Mouse (Mus musculus) lung, embryonic 14.5 days (tissue): Measurements from ENCODE around the gene Ceacam18. TPM values are rescaled to one million over a fixed set of nuclear protein-coding genes. Genes with fewer than 3 reads are reported as not detected.

Experiments used
- ATAC-seq: fragments of 200-750 bp; cut with Nextera tagmentation; 2 replicates; pipeline ENCODE4 v1.8.0; 2017; ENCODE audit warnings: mild to moderate bottlenecking, moderate TSS enrichment, moderate library complexity; ENCODE audit not compliant: insufficient read depth
- DNase-seq: peaks from one replicate; pipeline ENCODE4 v3.0.0-alpha.2; 2015
- H3K27ac ChIP-seq: fragments of 300-500 bp; sonication (generic); 2 replicates; pipeline ENCODE4 v1.5.1; 2014; ENCODE audit warnings: low read depth, mild to moderate bottlenecking, moderate library complexity
- H3K27me3 ChIP-seq: fragments of 300-500 bp; sonication (generic); 2 replicates; pipeline ENCODE4 v1.6.1; 2014; ENCODE audit warnings: low read length, control low read depth; ENCODE audit not compliant: insufficient read depth
- H3K36me3 ChIP-seq: fragments of 300-500 bp; sonication (generic); 2 replicates; pipeline ENCODE4 v1.6.1; 2014; ENCODE audit warnings: control low read depth; ENCODE audit not compliant: insufficient read depth
- H3K4me1 ChIP-seq: fragments of 300-500 bp; sonication (generic); 2 replicates; pipeline ENCODE4 v1.6.1; 2014; ENCODE audit warnings: antibody characterized with exemption, control low read depth; ENCODE audit not compliant: insufficient read depth
- H3K4me2 ChIP-seq: fragments of 300-500 bp; sonication (generic); 2 replicates; pipeline ENCODE4 v1.6.1; 2014; ENCODE audit warnings: mild to moderate bottlenecking
- H3K4me3 ChIP-seq: fragments of 300-500 bp; sonication (generic); 2 replicates; pipeline ENCODE4 v1.5.1; 2014; ENCODE audit warnings: low read depth, low read length
- H3K9ac ChIP-seq: fragments of 300-500 bp; sonication (generic); 2 replicates; pipeline ENCODE4 v1.6.1; 2014
- H3K9me3 ChIP-seq: fragments of 300-500 bp; sonication (generic); 2 replicates; pipeline ENCODE4 v1.6.1; 2016; ENCODE audit warnings: low read depth, low read length, control low read depth
- CTCF ChIP-seq: IDR thresholded peaks from 2 replicates; pipeline ENCODE4 v1.5.1; 2016; ENCODE audit warnings: antibody characterized with exemption, low read depth
- WGBS: fragments of 180-500 bp; shearing (Covaris S2); extraction: QIAGEN DNeasy Blood & Tissue Kit; methylation state at CpG from one replicate; pipeline ENCODE4 v1.1.7; 2014; 5-methylcytosine and 5-hydroxymethylcytosine counted together
- polyA plus RNA-seq: library from polyadenylated mRNA; unstranded; fragments of >200 nt; fragmentation: Nextera tagmentation; extraction: Ambion mirVana; gene quantifications from 2 replicates; pipeline ENCODE4 v1.2.1, GENCODE M21; 2014

Gene Ceacam18
- polyA plus RNA-seq = not detected in 2 replicates

DNA sequence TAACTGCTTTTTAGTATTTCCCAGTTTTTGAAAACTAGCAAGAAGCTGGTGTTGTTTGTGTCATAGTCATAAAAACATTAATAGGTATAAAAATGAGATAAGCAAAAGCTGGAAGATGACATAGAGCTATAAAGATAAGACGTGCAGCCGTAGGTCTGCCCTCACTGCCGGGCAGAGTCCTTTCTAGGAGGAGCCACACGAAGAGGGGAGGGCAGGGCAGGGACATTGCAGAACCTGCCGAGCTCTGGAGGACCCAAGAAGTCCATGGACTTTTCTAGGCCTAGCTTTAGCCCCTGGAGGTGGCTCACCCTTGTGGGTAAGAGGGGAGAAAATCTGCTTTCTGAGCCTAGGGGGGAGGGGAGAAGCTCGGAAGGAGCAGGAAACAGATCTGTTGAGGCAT, at the start of gene Ceacam18:
Gene Ceacam18, plus strand, starts transcription at position 208 of the 400 bp plus-strand sequence.
- 54% methylated on average over 6 of the region's 6 CpGs for WGBS
- ATAC-seq = no peak
- no peak within 1 kb of the TSS for H3K4me2 ChIP-seq

DNA sequence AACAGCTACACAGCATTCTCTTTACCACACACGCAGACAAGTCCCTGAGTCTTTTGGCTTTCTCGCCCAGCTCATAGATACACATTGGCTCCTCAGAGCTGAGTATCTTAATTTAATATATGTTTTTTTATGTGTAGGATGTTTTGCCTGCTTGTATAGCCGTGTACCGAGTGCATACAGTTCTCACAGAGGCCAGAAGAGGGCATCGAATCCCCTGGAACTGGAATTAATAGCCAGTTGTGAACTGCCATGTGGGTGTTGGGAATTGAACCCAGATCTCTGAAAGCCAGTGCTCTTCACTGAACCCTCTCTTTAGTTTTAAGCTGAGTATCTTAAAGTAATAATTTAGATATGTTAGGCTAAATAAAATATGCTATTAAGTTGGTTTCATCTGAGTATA, 49.7 kb upstream of the Ceacam18 start:
- H3K27ac ChIP-seq = no peak overlapping the region
- WGBS = 89% methylated on average over 5 of the region's 5 CpGs
- peak; percentile 23 for DNase-seq

More for the DNA sequence above, at the start of gene Ceacam18:
- no peak within 1 kb of the TSS for H3K9ac ChIP-seq
- no peaks in the 10 kb centered on the region for H3K4me1 ChIP-seq
- no peak within 1 kb of the TSS for H3K4me3 ChIP-seq
- no peak for TF ChIP-seq CTCF
- H3K36me3 ChIP-seq = no peaks in the 10 kb centered on the region
- H3K9me3 ChIP-seq = no peaks in the 10 kb centered on the region
- no peak for DNase-seq
- H3K27ac ChIP-seq = no peak within 1 kb of the TSS
- H3K27me3 ChIP-seq = no peaks in the 10 kb centered on the region

DNA sequence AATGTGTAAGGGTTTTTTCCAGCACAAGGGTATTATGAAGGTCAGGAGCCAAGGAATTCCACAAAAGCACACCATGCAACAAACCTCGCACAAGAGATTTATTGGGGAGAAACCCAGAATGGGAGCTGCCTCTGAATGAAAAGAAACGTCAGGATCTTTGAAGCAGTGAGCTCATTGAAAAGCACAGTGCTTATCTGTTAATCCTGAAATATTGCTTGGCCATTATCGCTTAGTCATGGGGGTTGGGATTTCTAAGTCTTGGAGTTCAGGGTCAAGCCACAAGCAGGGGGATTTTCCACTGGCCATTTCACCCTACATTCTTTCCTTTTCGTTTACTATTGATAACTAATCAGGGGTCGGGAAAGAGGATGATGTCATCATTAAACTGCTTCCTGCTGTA, 32.6 kb upstream of the Ceacam18 start:
- no peak for TF ChIP-seq CTCF
- ATAC-seq = no peak
- WGBS = 29% methylated on average over 5 of the region's 5 CpGs

More for the DNA sequence above, 49.7 kb upstream of the Ceacam18 start:
- no peak overlapping the region for H3K4me3 ChIP-seq
- H3K4me1 ChIP-seq = peaks cover 9% of the 10 kb centered on the region; the same call in 1 of the 2 replicates
- H3K9me3 ChIP-seq = no peaks in the 10 kb centered on the region
- H3K36me3 ChIP-seq = peaks cover 59% of the 10 kb centered on the region
- no peak for ATAC-seq
- H3K9ac ChIP-seq = no peak overlapping the region
- H3K27me3 ChIP-seq = no peaks in the 10 kb centered on the region
- H3K4me2 ChIP-seq = no peak overlapping the region
- peak; percentile 39 for TF ChIP-seq CTCF

DNA sequence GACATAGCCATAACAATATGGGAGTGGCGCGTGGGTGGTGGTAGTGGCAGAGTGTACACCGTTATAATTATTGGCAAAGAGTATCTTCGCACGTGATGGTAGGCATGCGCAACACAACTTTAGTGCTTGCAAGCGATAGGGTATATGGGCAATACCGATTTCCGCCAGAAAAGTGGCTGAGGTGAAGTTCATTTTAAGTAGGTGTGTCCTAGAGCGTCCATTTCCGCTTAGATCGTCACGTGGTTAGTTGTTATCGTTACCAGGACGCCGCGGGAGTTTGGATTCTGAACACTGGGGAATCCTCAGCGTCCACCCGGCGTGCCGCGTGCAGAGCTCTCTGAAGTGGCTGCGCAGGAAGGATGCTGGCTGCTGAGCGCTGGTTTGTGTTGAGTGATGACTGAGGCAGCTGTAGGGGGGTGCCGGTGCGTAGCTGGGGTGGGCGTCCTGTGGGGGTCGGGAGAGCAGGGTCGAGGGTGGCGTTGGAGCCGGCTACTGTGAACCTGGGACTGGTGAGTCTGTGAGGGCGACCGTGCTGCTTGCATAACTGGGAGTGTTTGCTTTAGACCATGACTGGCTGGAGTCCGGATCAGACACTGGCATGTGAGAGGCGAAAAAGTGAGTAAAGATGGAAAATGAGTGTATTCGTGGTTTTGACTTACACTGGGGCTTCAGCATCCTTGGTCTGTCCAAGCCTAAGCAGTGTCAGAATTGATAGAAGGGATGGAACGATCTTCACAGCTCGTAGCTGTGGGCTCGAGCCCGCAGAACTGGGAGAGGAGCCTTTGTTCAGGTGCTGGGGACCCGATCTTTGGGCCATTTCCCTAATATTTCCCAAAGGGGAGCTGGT, 27.4 kb upstream of the Ceacam18 start, which contains the start of gene Zfp819:
Gene Zfp819, plus strand, starts transcription at position 274 of the 847 bp plus-strand sequence.
- Histone ChIP-seq H3K36me3 (no peaks in the 10 kb centered on the region), H3K4me3 (peak within 1 kb of the TSS; percentile 31), H3K27me3 (no peaks in the 10 kb centered on the region), H3K4me2 (peak within 1 kb of the TSS; percentile 67), H3K4me1 (no peaks in the 10 kb centered on the region; the same call in 1 of the 2 replicates), H3K9ac (peak within 1 kb of the TSS; percentile 24; the same call in 1 of the 2 replicates), H3K27ac (no peak within 1 kb of the TSS), H3K9me3 (no peaks in the 10 kb centered on the region)
- ATAC-seq (peak; percentile 93), DNase-seq (peak; percentile 86)
- TF ChIP-seq CTCF = no peak
- 12% methylated on average over 41 of the region's 41 CpGs for WGBS

More for the DNA sequence above, 32.6 kb upstream of the Ceacam18 start:
- Histone ChIP-seq H3K4me1 (no peaks in the 10 kb centered on the region; the same call in 1 of the 2 replicates), H3K27ac (no peak overlapping the region), H3K27me3 (no peaks in the 10 kb centered on the region), H3K9ac (no peak overlapping the region), H3K9me3 (no peaks in the 10 kb centered on the region), H3K36me3 (no peaks in the 10 kb centered on the region), H3K4me3 (no peak overlapping the region), H3K4me2 (no peak overlapping the region)
- no peak for DNase-seq

DNA sequence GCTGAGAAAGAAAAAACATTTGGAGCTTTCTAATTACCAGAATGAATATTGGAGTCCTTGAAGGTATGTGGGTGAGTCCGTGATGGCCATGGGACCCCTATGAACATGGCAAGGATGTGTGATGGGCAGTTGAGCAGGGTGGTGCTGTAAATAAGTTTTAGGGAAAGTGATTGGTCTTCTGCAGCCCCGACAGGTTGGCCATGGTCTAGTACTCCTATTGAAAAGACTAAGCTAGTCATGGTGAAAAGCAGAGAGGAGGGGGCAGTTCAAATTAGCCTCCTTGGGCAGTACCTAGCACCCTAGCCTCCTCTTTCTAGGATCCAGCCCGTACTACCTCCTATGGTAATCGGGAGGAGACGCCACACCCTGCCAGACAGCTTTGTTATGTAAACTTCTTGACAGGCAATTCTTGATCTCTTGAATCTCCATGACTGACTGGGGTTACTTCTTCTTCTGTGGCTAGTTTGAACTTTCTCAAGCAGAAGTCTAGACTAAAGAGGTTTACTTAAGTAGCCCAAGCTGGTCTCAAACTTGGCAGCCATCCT, 26.7 kb upstream of the Ceacam18 start:
- no peak for DNase-seq
- H3K36me3 ChIP-seq = no peaks in the 10 kb centered on the region
- H3K27me3 ChIP-seq = no peaks in the 10 kb centered on the region
- 47% methylated on average over 5 of the region's 5 CpGs for WGBS
- H3K4me1 ChIP-seq = no peaks in the 10 kb centered on the region
- no peaks in the 10 kb centered on the region for H3K9me3 ChIP-seq
- no peak for ATAC-seq
- no peak for TF ChIP-seq CTCF
- 0 out of 2 replicates have a peak overlapping the region, but pooled peaks have one; percentile 67 for H3K4me2 ChIP-seq
- H3K9ac ChIP-seq = no peak overlapping the region
- no peak overlapping the region for H3K4me3 ChIP-seq
- H3K27ac ChIP-seq = no peak overlapping the region

DNA sequence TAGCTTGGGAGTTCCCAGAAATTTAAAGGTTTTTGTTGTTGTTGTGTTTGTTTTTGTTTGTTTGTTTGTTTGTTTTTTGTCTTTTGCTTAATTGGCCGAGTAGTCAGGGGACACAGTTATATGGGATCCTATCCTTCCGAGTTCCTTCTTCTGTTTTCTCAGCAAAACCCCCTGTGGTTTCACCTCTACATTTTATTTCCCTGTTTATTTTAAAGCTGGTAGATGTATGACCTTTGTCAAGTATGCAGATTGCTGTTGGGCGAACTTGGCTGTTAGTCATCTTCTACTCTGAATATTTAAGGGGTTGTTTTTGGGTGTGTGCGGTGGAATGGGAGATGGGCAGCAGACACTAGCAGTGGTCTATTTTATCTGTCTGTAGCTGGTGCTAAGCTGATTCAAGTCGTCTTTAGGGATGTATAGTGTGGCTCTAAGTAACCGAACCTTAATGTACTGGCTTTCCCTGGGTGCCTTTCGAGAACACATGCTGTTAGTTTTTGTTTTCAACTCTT, 26.1 kb upstream of the Ceacam18 start:
- ATAC-seq (no peak), DNase-seq (no peak)
- H3K4me2 ChIP-seq = no peak overlapping the region
- no peak overlapping the region for H3K27ac ChIP-seq
- no peaks in the 10 kb centered on the region for H3K4me1 ChIP-seq
- no peak overlapping the region for H3K4me3 ChIP-seq
- no peak for TF ChIP-seq CTCF
- no peaks in the 10 kb centered on the region for H3K36me3 ChIP-seq
- no peaks in the 10 kb centered on the region for H3K27me3 ChIP-seq
- no peaks in the 10 kb centered on the region for H3K9me3 ChIP-seq
- 63% methylated on average over 7 of the region's 7 CpGs for WGBS
- no peak overlapping the region for H3K9ac ChIP-seq
